Mouse (Mus musculus) limb, embryonic 14.5 days (tissue): ENCODE results near the gene Gcnt2. TPM values are rescaled to one million over a fixed set of nuclear protein-coding genes. Genes with fewer than 3 reads are reported as not detected.

Experiments used
- ATAC-seq: fragments of 200-750 bp; cut with Nextera tagmentation; 2 replicates; pipeline ENCODE4 v1.8.0; 2017; ENCODE audit warnings: low read depth, moderate number of reproducible peaks, moderate TSS enrichment; ENCODE audit not compliant: low FRiP score
- DNase-seq: peaks from one replicate; pipeline ENCODE4 v3.0.0-alpha.2; 2015; ENCODE audit warnings: low spot score
- H3K27ac ChIP-seq: fragments of 300-500 bp; sonication (generic); replicated peaks from 2 replicates; pipeline ENCODE4 v1.5.1; 2014; ENCODE audit warnings: low read depth, mild to moderate bottlenecking, low read length, moderate library complexity, mixed read lengths
- H3K27me3 ChIP-seq: fragments of 300-500 bp; sonication (generic); 2 replicates; pipeline ENCODE4 v1.6.1; 2014; ENCODE audit warnings: low read length, mixed read lengths; ENCODE audit not compliant: control insufficient read depth, insufficient read depth
- H3K36me3 ChIP-seq: fragments of 300-500 bp; sonication (generic); 2 replicates; pipeline ENCODE4 v1.6.1; 2014; ENCODE audit warnings: mild to moderate bottlenecking, low read length, moderate library complexity, mixed read lengths; ENCODE audit not compliant: control insufficient read depth, insufficient read depth
- H3K4me1 ChIP-seq: fragments of 300-500 bp; sonication (generic); 2 replicates; pipeline ENCODE4 v1.6.1; 2014; ENCODE audit warnings: antibody characterized with exemption, low read length, mixed read lengths; ENCODE audit not compliant: control insufficient read depth, insufficient read depth
- H3K4me2 ChIP-seq: fragments of 300-500 bp; sonication (generic); replicated peaks from 2 replicates; pipeline ENCODE4 v1.6.1; 2014; ENCODE audit warnings: low read depth, mild to moderate bottlenecking, low read length, moderate library complexity; ENCODE audit not compliant: severe bottlenecking
- H3K4me3 ChIP-seq: fragments of 300-500 bp; sonication (generic); replicated peaks from 2 replicates; pipeline ENCODE4 v1.5.1; 2014; ENCODE audit warnings: low read length
- H3K9ac ChIP-seq: fragments of 300-500 bp; sonication (generic); 2 replicates; pipeline ENCODE4 v1.6.1; 2014; ENCODE audit warnings: mild to moderate bottlenecking, low read depth, low read length, moderate library complexity; ENCODE audit not compliant: severe bottlenecking
- H3K9me3 ChIP-seq: fragments of 300-500 bp; sonication (generic); 2 replicates; pipeline ENCODE4 v1.6.1; 2016; ENCODE audit warnings: low read length; ENCODE audit not compliant: control insufficient read depth
- POLR2A ChIP-seq: fragments of 200-500 bp; IDR thresholded peaks from 2 replicates; pipeline ENCODE4 v1.8.0; 2012; ENCODE audit warnings: inconsistent platforms, mild to moderate bottlenecking, moderate library complexity, borderline replicate concordance; ENCODE audit not compliant: insufficient read depth, insufficient read length; ENCODE audit errors: extremely low read depth
- WGBS: fragments of 180-500 bp; shearing (Covaris S2); extraction: QIAGEN DNeasy Blood & Tissue Kit; methylation state at CpG from one replicate; pipeline ENCODE4 v1.1.7; 2014; 5-methylcytosine and 5-hydroxymethylcytosine counted together
- polyA plus RNA-seq, 2 experiments: library from polyadenylated mRNA; depleted of rRNA in 1 of 2; stranded (reverse) in 1 of 2; unstranded in 1 of 2; fragments of >200 nt; fragmentation: Nextera tagmentation in 1 of 2; extraction: Ambion mirVana in 1 of 2; gene quantifications; 2 replicates each; pipeline versions ENCODE4 v1.2.1 to v1.2.3; 2012 to 2014

The Gcnt2 gene
- polyA plus RNA-seq, 2 experiments: 1.7 to 2.5 TPM

- Histone ChIP-seq H3K9me3 (no peaks in the 10 kb centered on the region), H3K9ac (no peak overlapping the region), H3K27ac (no peak overlapping the region), H3K4me3 (no peak overlapping the region), H3K27me3 (no peaks in the 10 kb centered on the region), H3K4me2 (no peak overlapping the region), H3K4me1 (no peaks in the 10 kb centered on the region), H3K36me3 (no peaks in the 10 kb centered on the region)
- ATAC-seq (no peak), DNase-seq (no peak)
- 92% methylated on average over 5 of the region's 5 CpGs for WGBS
- TF ChIP-seq POLR2A: no peak
Observed at GRCm38 (mm10) chr13:40932573-40932972, 73.0 kb downstream of the Gcnt2 start.

DNA sequence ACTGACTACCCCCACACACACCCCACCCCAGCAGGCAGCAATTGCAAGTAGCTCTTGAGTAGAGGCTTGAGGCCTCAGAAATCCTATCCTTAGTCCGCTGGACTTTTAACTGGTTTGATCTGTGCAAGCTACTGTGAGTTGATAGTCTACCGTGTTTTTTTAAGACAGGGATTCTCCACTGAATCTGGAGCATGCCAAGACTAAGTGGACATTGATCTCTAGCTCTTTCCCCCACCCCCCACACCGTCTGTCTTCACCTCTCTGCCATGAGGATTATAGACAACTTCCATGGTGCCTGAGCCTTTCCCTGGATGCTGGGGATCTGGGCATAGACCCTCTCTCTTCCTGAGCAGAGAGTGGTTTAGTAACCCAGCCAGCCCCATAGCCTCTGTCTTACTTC lies 74.8 kb downstream of the Gcnt2 start:
- Histone ChIP-seq H3K27ac (no peak overlapping the region), H3K9ac (no peak overlapping the region), H3K36me3 (no peaks in the 10 kb centered on the region), H3K4me3 (no peak overlapping the region), H3K4me1 (no peaks in the 10 kb centered on the region), H3K27me3 (no peaks in the 10 kb centered on the region), H3K4me2 (no peak overlapping the region), H3K9me3 (no peaks in the 10 kb centered on the region)
- 78% methylated on average over 3 of the region's 3 CpGs for WGBS
- DNase-seq: no peak
- no peak for TF ChIP-seq POLR2A
- no peak for ATAC-seq

- no peak overlapping the region for H3K9ac ChIP-seq
- H3K9me3 ChIP-seq: no peaks in the 10 kb centered on the region
- no peak for ATAC-seq
- DNase-seq: no peak
- no peak overlapping the region for H3K4me3 ChIP-seq
- no peak for TF ChIP-seq POLR2A
- H3K27me3 ChIP-seq: no peaks in the 10 kb centered on the region
- WGBS: 86% methylated on average over 5 of the region's 5 CpGs
- no peak overlapping the region for H3K27ac ChIP-seq
- H3K4me1 ChIP-seq: no peaks in the 10 kb centered on the region
- H3K36me3 ChIP-seq: no peaks in the 10 kb centered on the region
- no peak overlapping the region for H3K4me2 ChIP-seq
Observed at GRCm38 (mm10) chr13:40937586-40937985, 78.0 kb downstream of the Gcnt2 start.

- WGBS: 63% methylated on average over 11 of the region's 11 CpGs
- Histone ChIP-seq H3K9ac (no peak overlapping the region), H3K4me2 (no peak overlapping the region), H3K27me3 (no peaks in the 10 kb centered on the region), H3K9me3 (no peaks in the 10 kb centered on the region), H3K4me3 (no peak overlapping the region), H3K27ac (no peak overlapping the region), H3K4me1 (no peaks in the 10 kb centered on the region), H3K36me3 (no peaks in the 10 kb centered on the region)
- DNase-seq: no peak
- no peak for ATAC-seq
- TF ChIP-seq POLR2A: no peak
Observed at GRCm38 (mm10) chr13:40938485-40939357, 79.2 kb downstream of the Gcnt2 start.

GRCm38 (mm10) chr13:40943066-40943465 lies 83.5 kb downstream of the Gcnt2 start:
- Histone ChIP-seq H3K4me3 (no peak overlapping the region), H3K4me1 (no peaks in the 10 kb centered on the region), H3K27ac (no peak overlapping the region), H3K36me3 (no peaks in the 10 kb centered on the region), H3K4me2 (no peak overlapping the region), H3K27me3 (no peaks in the 10 kb centered on the region), H3K9ac (no peak overlapping the region), H3K9me3 (no peaks in the 10 kb centered on the region)
- no peak for ATAC-seq
- WGBS: 86% methylated on average over 1 of the region's 1 CpGs
- no peak for DNase-seq
- TF ChIP-seq POLR2A: no peak
